Mouse (Mus musculus): Measurements from ENCODE around the gene Abcf2.
A peak's percentile ranks its signal among the peaks of the same experiment; 100 is the strongest.
"Not testable (repeated sequence)": the region's sequence is repeated elsewhere in the genome, so short reads cannot be mapped to it uniquely, and the experiment has no call there.

Gene Abcf2

GRCm38 (mm10) chr5:24589511-24590500, 12.5 kb upstream of the Abcf2 start:
- no peak for ATAC-seq (ENCODE audit: insufficient number of reproducible peaks, low FRiP score, low TSS enrichment)

GRCm38 (mm10) chr5:24587200-24587577, 9.9 kb upstream of the Abcf2 start:
- no peak for ATAC-seq (ENCODE audit: insufficient number of reproducible peaks, low FRiP score, low TSS enrichment)

- peak; percentile 93 for ATAC-seq (ENCODE audit: insufficient number of reproducible peaks, low FRiP score, low TSS enrichment)
These were observed 9.4 kb upstream of the Abcf2 start, which contains the start of gene Chpf2 for GRCm38 (mm10) chr5:24586547-24587199. TSS of gene Chpf2 (plus strand) at chr5:24586741.

- peak; percentile 27; the same call in 1 of the 2 replicates for ATAC-seq (ENCODE audit: insufficient number of reproducible peaks, low FRiP score, low TSS enrichment)
These were observed 8.8 kb upstream of the Abcf2 start for GRCm38 (mm10) chr5:24586106-24586505.

- ATAC-seq (ENCODE audit: insufficient number of reproducible peaks, low FRiP score, low TSS enrichment): no peak
These were observed 1.1 kb upstream of the Abcf2 start for GRCm38 (mm10) chr5:24578109-24578963.

GRCm38 (mm10) chr5:24576801-24577182, 475 bp downstream of the Abcf2 start:
- peak; percentile 7 for ATAC-seq (ENCODE audit: insufficient number of reproducible peaks, low FRiP score, low TSS enrichment)

- ATAC-seq (ENCODE audit: insufficient number of reproducible peaks, low FRiP score, low TSS enrichment): no peak
These were observed 1.3 kb downstream of the Abcf2 start for GRCm38 (mm10) chr5:24575948-24576347.

- no peak for ATAC-seq (ENCODE audit: insufficient number of reproducible peaks, low FRiP score, low TSS enrichment)
These were observed 20.6 kb downstream of the Abcf2 start, which contains the start of gene 4931409K22Rik for GRCm38 (mm10) chr5:24556709-24557108. TSS of gene 4931409K22Rik (minus strand) at chr5:24556809.

GRCm38 (mm10) chr5:24555335-24555734, 21.9 kb downstream of the Abcf2 start:
- ATAC-seq (ENCODE audit: insufficient number of reproducible peaks, low FRiP score, low TSS enrichment): not testable (repeated sequence)

GRCm38 (mm10) chr5:24553621-24554244, 23.5 kb downstream of the Abcf2 start:
- no peak for ATAC-seq (ENCODE audit: insufficient number of reproducible peaks, low FRiP score, low TSS enrichment)

- ATAC-seq (ENCODE audit: insufficient number of reproducible peaks, low FRiP score, low TSS enrichment): no peak
These were observed 26.0 kb downstream of the Abcf2 start for GRCm38 (mm10) chr5:24551317-24551688.

- no peak for ATAC-seq (ENCODE audit: insufficient number of reproducible peaks, low FRiP score, low TSS enrichment)
These were observed 26.5 kb downstream of the Abcf2 start for GRCm38 (mm10) chr5:24550598-24551316.

- no peak for ATAC-seq (ENCODE audit: insufficient number of reproducible peaks, low FRiP score, low TSS enrichment)
These were observed 34.6 kb downstream of the Abcf2 start for GRCm38 (mm10) chr5:24542643-24543042.

GRCm38 (mm10) chr5:24541144-24541569, 36.1 kb downstream of the Abcf2 start:
- ATAC-seq (ENCODE audit: insufficient number of reproducible peaks, low FRiP score, low TSS enrichment): no peak

- no peak for ATAC-seq (ENCODE audit: insufficient number of reproducible peaks, low FRiP score, low TSS enrichment)
These were observed 36.7 kb downstream of the Abcf2 start, which contains the start of gene Asb10 for GRCm38 (mm10) chr5:24540387-24541143. TSS of gene Asb10 (minus strand) at chr5:24540978.

GRCm38 (mm10) chr5:24539571-24540296, 37.5 kb downstream of the Abcf2 start:
- no peak for ATAC-seq (ENCODE audit: insufficient number of reproducible peaks, low FRiP score, low TSS enrichment)

GRCm38 (mm10) chr5:24537618-24538017, 39.6 kb downstream of the Abcf2 start:
- no peak for ATAC-seq (ENCODE audit: insufficient number of reproducible peaks, low FRiP score, low TSS enrichment)

- ATAC-seq (ENCODE audit: insufficient number of reproducible peaks, low FRiP score, low TSS enrichment): no peak
These were observed 40.8 kb downstream of the Abcf2 start for GRCm38 (mm10) chr5:24536511-24536910.
